Mouse (Mus musculus) liver, embryonic 12.5 days (tissue): ENCODE results near the gene Slit3. TPM values are rescaled to one million over a fixed set of nuclear protein-coding genes. Genes with fewer than 3 reads are reported as not detected.

Source experiments
- ATAC-seq: fragments of 200-750 bp; cut with Nextera tagmentation; 2 replicates; pipeline ENCODE4 v1.8.0; 2017; ENCODE audit warnings: moderate number of reproducible peaks, mild to moderate bottlenecking, moderate library complexity
- H3K27ac ChIP-seq: fragments of 300-500 bp; sonication (generic); 2 replicates; pipeline ENCODE4 v1.5.1; 2016; ENCODE audit warnings: mild to moderate bottlenecking
- H3K27me3 ChIP-seq: fragments of 300-500 bp; sonication (generic); replicated peaks from 2 replicates; pipeline ENCODE4 v1.6.1; 2016; ENCODE audit warnings: mild to moderate bottlenecking, moderate library complexity
- H3K36me3 ChIP-seq: fragments of 300-500 bp; sonication (generic); 2 replicates; pipeline ENCODE4 v1.6.1; 2016; ENCODE audit warnings: mild to moderate bottlenecking, moderate library complexity
- H3K4me1 ChIP-seq: fragments of 300-500 bp; sonication (generic); 2 replicates; pipeline ENCODE4 v1.6.1; 2016
- H3K4me2 ChIP-seq: fragments of 300-500 bp; sonication (generic); 2 replicates; pipeline ENCODE4 v1.6.1; 2016; ENCODE audit warnings: mild to moderate bottlenecking, moderate library complexity
- H3K4me3 ChIP-seq: fragments of 300-500 bp; sonication (generic); 2 replicates; pipeline ENCODE4 v1.5.1; 2016; ENCODE audit warnings: mild to moderate bottlenecking, moderate library complexity
- H3K9ac ChIP-seq: fragments of 300-500 bp; sonication (generic); 2 replicates; pipeline ENCODE4 v1.6.1; 2016; ENCODE audit warnings: mild to moderate bottlenecking, moderate library complexity
- H3K9me3 ChIP-seq: fragments of 300-500 bp; sonication (generic); replicated peaks from 2 replicates; pipeline ENCODE4 v1.6.1; 2016; ENCODE audit warnings: mild to moderate bottlenecking, moderate library complexity
- WGBS: fragments of 180-500 bp; shearing (Covaris S2); methylation state at CpG from one replicate; pipeline ENCODE4 v1.1.7; 2016; ENCODE audit not compliant: insufficient replicate concordance; 5-methylcytosine and 5-hydroxymethylcytosine counted together
- polyA plus RNA-seq: library from polyadenylated mRNA; unstranded; fragments of >200 nt; fragmentation: Nextera tagmentation; extraction: Ambion mirVana; gene quantifications from 2 replicates; pipeline ENCODE4 v1.2.1, GENCODE M21; 2016

Slit3 gene
- polyA plus RNA-seq, 1 experiment from 2014 or later, result 1.6 TPM

DNA sequence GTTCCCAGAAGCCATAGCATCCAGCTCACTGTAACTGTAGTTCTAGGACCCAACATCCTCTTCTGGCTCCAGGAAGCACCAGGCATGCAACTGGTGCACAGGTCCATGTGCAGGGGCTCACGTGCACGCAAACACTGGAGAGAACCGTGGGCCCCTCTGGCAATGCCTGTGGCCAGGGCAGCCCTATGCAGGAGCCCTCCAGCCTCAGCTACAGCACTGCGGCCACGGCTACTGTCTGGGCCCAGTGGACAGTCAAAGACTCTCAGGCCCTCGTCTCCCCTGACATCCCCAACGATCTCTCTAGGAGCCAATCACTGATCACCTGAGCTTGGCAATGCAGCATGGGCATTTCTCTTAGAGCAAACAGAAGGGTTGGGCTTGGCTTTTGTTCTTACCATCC lies 572.6 kb downstream of the Slit3 start:
- H3K9ac ChIP-seq, result no peak overlapping the region
- no peak overlapping the region for H3K27ac ChIP-seq
- no peaks in the 10 kb centered on the region for H3K36me3 ChIP-seq
- H3K27me3 ChIP-seq, result no peaks in the 10 kb centered on the region
- H3K9me3 ChIP-seq, result no peaks in the 10 kb centered on the region
- 73% methylated on average over 7 of the region's 7 CpGs for WGBS
- no peak overlapping the region for H3K4me3 ChIP-seq
- no peaks in the 10 kb centered on the region for H3K4me1 ChIP-seq
- no peak overlapping the region for H3K4me2 ChIP-seq
- ATAC-seq, result no peak

DNA sequence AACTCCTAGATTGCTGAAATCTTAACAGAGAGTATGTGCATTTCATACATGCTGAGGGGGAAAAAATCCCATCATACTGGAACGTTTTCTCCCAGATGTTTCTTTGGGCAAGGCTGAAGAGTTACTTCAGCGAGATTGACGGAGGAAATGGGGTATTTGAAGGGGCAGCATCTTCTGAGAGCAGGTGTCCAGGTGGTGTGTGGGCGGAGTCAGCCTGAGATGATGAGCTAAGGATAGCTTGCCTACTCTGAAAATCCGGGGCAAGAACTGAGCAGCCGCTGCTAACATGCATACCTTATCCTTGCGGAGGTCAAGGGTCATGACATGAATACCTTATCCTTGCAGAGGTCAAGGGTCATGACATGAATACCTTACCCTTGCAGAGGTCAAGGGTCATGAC lies 576.5 kb downstream of the Slit3 start:
- 68% methylated on average over 7 of the region's 7 CpGs for WGBS
- no peak for ATAC-seq
- H3K4me3 ChIP-seq, result no peak overlapping the region

DNA sequence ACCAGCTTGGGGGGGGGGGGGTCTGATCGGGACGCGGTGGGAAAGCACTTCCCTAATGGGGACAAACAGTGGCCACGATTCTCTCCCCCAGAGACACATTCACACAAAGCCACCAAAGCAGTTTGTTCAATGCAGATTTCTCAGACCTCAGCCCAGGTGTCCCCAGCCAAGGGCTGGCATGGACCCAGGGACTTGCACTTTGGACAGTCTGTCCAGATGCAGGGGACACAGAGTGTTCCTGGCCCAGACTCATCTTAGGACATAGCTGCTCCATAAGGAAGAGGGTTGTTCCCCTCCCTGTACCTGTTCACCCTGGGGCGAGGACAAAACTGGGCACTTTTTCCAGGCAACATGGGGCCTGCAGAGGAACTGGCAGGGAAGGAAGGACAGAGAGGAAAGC lies 577.9 kb downstream of the Slit3 start:
- no peak for ATAC-seq
- Histone ChIP-seq H3K4me3 (no peak overlapping the region), H3K4me1 (no peaks in the 10 kb centered on the region), H3K27ac (no peak overlapping the region), H3K27me3 (no peaks in the 10 kb centered on the region), H3K36me3 (no peaks in the 10 kb centered on the region), H3K4me2 (no peak overlapping the region), H3K9ac (no peak overlapping the region), H3K9me3 (peaks cover 5% of the 10 kb centered on the region; the same call in 1 of the 2 replicates)
- 63% methylated on average over 5 of the region's 5 CpGs for WGBS

More for the DNA sequence above, 576.5 kb downstream of the Slit3 start:
- no peaks in the 10 kb centered on the region for H3K27me3 ChIP-seq
- H3K36me3 ChIP-seq, result no peaks in the 10 kb centered on the region
- H3K4me2 ChIP-seq, result no peak overlapping the region
- H3K9ac ChIP-seq, result no peak overlapping the region
- no peaks in the 10 kb centered on the region for H3K4me1 ChIP-seq
- H3K9me3 ChIP-seq, result no peaks in the 10 kb centered on the region
- H3K27ac ChIP-seq, result no peak overlapping the region

DNA sequence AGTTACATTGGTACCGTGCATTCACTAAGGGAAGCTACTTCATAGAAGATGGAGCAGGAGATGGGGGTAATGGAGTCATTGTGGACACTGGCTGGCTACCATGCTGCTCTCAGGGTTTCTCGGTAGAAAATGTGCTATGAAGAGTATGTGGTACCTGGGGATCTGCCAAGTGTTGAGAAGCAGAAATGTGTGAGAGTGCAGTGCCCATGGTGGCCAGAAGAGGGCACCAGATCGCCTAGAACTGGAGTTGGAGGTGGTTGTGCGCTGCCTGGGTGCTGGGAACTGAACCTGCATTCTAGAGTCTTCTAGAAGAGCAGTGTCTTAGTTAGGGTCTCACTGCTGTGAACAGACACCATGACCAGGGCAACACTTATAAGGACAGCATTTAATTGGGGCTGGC lies 582.4 kb downstream of the Slit3 start:
- no peak for ATAC-seq
- no peak overlapping the region for H3K9ac ChIP-seq
- no peak overlapping the region for H3K4me3 ChIP-seq
- H3K27ac ChIP-seq, result no peak overlapping the region
- H3K4me1 ChIP-seq, result no peaks in the 10 kb centered on the region
- no peaks in the 10 kb centered on the region for H3K27me3 ChIP-seq
- WGBS, result 54% methylated on average over 4 of the region's 4 CpGs
- peaks cover 7% of the 10 kb centered on the region; the same call in 1 of the 2 replicates for H3K9me3 ChIP-seq
- H3K36me3 ChIP-seq, result no peaks in the 10 kb centered on the region
- H3K4me2 ChIP-seq, result no peak overlapping the region

DNA sequence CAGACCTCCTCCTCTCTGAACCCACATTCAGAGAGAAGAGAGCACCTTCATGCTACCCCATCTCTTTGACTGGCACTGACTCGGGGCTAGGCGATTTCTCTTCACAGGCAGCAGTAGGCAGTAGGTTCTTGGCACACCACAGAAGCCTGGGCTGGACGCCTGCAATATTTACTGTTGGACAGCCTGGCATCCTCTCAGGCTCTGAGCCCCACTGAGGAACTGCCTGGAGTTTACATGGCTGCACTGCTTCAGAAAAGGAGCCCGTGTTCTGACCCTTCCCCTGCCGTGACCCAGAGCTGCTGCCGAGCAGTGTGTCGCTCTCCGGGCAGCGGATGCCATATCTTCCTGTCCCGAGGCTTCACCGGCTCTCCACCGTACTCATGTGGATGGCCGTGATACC lies 583.4 kb downstream of the Slit3 start:
- 77% methylated on average over 13 of the region's 13 CpGs for WGBS

DNA sequence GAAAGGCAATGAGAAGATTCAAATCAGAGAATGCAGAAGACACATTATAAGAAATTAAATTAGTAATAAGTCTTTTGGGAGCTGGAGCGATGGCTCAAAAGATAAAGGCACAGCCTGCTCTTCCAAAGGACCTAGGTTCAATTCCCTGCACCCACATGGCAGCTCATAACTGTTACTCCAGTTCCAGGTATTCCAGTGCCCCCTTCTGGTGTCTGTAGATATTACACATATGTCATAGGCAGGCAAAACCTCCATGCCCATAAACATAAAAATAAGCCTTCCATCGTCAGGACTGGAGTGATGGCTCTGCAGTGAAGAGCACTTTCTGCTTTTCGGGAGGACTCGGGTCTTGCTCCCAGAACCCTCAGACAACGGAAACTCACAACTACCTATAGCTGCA lies 583.9 kb downstream of the Slit3 start:
- no peak overlapping the region for H3K27ac ChIP-seq
- no peaks in the 10 kb centered on the region for H3K36me3 ChIP-seq
- no peaks in the 10 kb centered on the region for H3K4me1 ChIP-seq
- no peaks in the 10 kb centered on the region for H3K27me3 ChIP-seq
- WGBS, result 77% methylated on average over 5 of the region's 5 CpGs
- H3K4me2 ChIP-seq, result no peak overlapping the region
- ATAC-seq, result no peak
- H3K9me3 ChIP-seq, result peaks cover 7% of the 10 kb centered on the region; the same call in 1 of the 2 replicates
- H3K9ac ChIP-seq, result no peak overlapping the region
- H3K4me3 ChIP-seq, result no peak overlapping the region

More for the DNA sequence above, 583.4 kb downstream of the Slit3 start:
- Histone ChIP-seq H3K4me1 (no peaks in the 10 kb centered on the region), H3K36me3 (no peaks in the 10 kb centered on the region), H3K9me3 (peaks cover 7% of the 10 kb centered on the region; the same call in 1 of the 2 replicates), H3K27me3 (no peaks in the 10 kb centered on the region), H3K4me2 (no peak overlapping the region), H3K27ac (no peak overlapping the region), H3K4me3 (no peak overlapping the region), H3K9ac (no peak overlapping the region)
- ATAC-seq, result no peak

DNA sequence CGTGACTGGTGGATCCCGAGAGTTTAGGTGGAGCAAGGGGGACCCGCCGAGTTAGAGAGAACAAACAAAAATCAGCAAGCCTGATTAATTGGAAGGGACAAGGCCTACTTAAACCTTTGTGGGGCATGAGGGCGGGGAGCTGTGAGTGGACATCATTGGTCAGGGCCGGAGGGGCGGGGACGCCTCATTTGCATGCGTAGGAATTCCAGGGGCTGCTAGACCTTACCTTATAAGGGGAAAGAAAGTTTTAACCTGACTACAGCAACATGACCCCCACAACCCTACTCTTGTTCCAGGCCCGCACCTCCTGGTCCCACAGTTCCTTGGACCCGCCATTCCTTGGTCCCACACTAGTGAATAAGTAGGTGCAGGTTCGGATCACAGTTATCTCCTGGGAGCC lies 586.4 kb downstream of the Slit3 start:
- 78% methylated on average over 12 of the region's 12 CpGs for WGBS
- Histone ChIP-seq H3K27ac (no peak overlapping the region), H3K4me3 (no peak overlapping the region), H3K9ac (no peak overlapping the region), H3K27me3 (no peaks in the 10 kb centered on the region), H3K36me3 (no peaks in the 10 kb centered on the region), H3K4me1 (no peaks in the 10 kb centered on the region), H3K9me3 (peaks cover 7% of the 10 kb centered on the region; the same call in 1 of the 2 replicates), H3K4me2 (no peak overlapping the region)
- ATAC-seq, result no peak

DNA sequence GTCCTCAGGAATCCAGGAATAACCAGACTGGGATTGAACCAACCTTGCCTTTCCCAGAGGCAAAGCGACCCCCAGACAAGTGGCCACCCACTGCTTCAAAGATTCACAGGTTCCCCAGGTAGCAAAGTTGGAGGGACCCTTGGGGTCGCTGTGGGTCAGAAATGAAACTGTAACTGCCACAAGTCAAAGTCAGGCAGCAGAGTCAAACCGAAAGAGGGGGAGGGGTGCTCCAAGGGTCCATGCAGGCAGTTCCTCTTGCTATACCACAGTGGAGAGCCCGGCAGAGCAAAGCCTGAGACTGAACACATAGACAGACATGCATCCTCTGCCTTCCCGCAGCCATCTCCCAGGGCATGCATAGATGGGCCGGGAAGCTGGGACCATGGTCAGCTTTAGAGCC lies 590.3 kb downstream of the Slit3 start:
- no peaks in the 10 kb centered on the region for H3K36me3 ChIP-seq
- no peak overlapping the region for H3K9ac ChIP-seq
- no peak for ATAC-seq
- H3K9me3 ChIP-seq, result no peaks in the 10 kb centered on the region
- no peak overlapping the region for H3K4me3 ChIP-seq
- WGBS, result 56% methylated on average over 6 of the region's 6 CpGs
- H3K4me2 ChIP-seq, result no peak overlapping the region
- no peaks in the 10 kb centered on the region for H3K4me1 ChIP-seq
- H3K27ac ChIP-seq, result no peak overlapping the region
- no peaks in the 10 kb centered on the region for H3K27me3 ChIP-seq

DNA sequence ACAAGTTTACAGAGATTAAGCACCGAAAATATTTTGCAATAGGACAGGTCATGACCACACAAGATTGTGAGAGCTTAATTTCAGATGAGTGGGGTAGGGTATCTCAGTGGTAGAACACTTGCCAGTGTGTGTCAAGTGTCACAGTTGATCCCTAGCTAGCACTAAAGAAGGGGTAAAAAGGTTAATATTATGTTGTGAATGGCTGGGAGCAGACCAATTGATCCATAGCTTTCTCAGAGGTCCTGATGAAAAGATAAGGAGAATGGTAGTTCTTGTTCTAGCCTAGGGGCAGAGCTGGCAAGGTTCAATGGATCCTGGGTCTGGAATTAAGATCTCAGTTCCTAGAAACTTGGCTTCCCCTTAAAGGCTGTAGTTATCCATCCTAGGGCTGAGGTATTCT lies 597.9 kb downstream of the Slit3 start:
- 55% methylated on average over 1 of the region's 1 CpGs for WGBS
- Histone ChIP-seq H3K27ac (no peak overlapping the region), H3K4me1 (no peaks in the 10 kb centered on the region), H3K36me3 (no peaks in the 10 kb centered on the region), H3K9ac (no peak overlapping the region), H3K4me2 (no peak overlapping the region), H3K9me3 (no peaks in the 10 kb centered on the region), H3K27me3 (no peaks in the 10 kb centered on the region), H3K4me3 (no peak overlapping the region)
- no peak for ATAC-seq

DNA sequence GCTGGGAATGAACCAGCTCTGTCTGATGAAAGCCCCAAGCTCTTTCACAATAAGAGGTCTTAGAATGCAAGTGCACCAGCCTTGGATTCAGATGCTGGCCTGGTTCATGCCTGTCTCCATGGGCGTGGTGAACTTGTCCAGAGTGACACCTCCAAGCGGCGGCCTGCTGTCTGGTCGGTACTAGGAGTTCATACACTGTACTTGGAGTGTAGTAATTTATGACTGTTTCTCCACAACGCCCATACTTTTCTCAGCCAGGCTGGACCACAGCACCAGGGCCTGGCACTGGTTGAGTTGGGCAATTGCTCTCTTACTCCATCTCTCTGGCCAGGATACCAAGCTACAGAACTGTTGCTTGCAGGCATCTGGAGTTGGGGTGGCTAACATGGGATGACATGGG lies 602.9 kb downstream of the Slit3 start:
- no peak overlapping the region for H3K9ac ChIP-seq
- H3K4me2 ChIP-seq, result no peak overlapping the region
- H3K4me3 ChIP-seq, result no peak overlapping the region
- ATAC-seq, result no peak
- H3K27ac ChIP-seq, result no peak overlapping the region
- no peaks in the 10 kb centered on the region for H3K9me3 ChIP-seq
- 66% methylated on average over 5 of the region's 5 CpGs for WGBS
- no peaks in the 10 kb centered on the region for H3K36me3 ChIP-seq
- no peaks in the 10 kb centered on the region for H3K4me1 ChIP-seq
- H3K27me3 ChIP-seq, result no peaks in the 10 kb centered on the region

DNA sequence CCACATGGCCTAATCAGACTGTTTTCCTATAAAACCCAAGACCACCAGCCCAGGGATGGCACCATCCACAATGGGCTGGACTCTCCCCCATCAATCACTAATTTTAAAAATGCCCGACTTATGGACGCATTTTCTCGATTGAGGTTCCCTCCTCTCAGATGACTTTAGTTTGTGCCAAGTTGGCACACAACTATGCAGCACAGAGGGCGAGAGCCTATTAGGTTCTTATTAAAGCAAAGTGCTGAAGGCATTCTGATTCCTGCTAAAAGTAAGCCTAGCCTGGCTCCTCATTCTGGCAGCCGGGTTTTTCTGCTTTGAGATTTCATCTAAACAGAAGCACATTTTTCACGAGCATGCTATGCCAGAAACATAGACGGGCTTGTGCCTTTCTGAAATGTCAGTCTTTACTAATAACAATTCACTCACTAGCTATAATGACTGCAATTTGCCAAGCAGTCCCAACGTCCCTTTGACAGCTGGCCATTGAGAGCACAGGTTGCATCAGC lies 605.4 kb downstream of the Slit3 start:
- no peak overlapping the region for H3K9ac ChIP-seq
- no peak overlapping the region for H3K27ac ChIP-seq
- no peak overlapping the region for H3K4me2 ChIP-seq
- H3K4me1 ChIP-seq, result no peaks in the 10 kb centered on the region
- H3K9me3 ChIP-seq, result no peaks in the 10 kb centered on the region
- H3K36me3 ChIP-seq, result no peaks in the 10 kb centered on the region
- WGBS, result 62% methylated on average over 8 of the region's 8 CpGs
- no peak for ATAC-seq
- H3K4me3 ChIP-seq, result no peak overlapping the region
- no peaks in the 10 kb centered on the region for H3K27me3 ChIP-seq

DNA sequence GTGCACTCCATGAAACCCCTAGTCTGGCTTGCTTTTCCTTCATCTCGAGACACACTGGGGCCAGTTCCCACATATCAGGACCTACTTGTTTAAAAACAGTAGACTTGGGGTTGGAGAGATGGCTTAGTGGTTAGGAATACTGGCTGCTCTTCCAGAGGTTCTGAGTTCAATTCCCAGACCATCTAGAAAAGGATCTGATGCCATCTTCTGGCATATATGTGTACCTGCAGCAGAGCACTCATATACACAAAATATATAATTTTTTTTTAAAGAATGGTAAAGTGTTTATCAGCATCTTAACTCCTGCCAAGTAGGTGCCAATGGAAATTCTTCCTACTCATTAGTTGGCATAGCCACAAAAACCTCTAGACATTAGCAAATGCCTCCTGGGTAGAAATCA lies 607.2 kb downstream of the Slit3 start:
- Histone ChIP-seq H3K4me2 (no peak overlapping the region), H3K4me3 (no peak overlapping the region), H3K9me3 (no peaks in the 10 kb centered on the region), H3K36me3 (no peaks in the 10 kb centered on the region), H3K27ac (no peak overlapping the region), H3K9ac (no peak overlapping the region), H3K4me1 (no peaks in the 10 kb centered on the region), H3K27me3 (no peaks in the 10 kb centered on the region)
- WGBS, result 57% methylated on average over 1 of the region's 1 CpGs
- ATAC-seq, result no peak

DNA sequence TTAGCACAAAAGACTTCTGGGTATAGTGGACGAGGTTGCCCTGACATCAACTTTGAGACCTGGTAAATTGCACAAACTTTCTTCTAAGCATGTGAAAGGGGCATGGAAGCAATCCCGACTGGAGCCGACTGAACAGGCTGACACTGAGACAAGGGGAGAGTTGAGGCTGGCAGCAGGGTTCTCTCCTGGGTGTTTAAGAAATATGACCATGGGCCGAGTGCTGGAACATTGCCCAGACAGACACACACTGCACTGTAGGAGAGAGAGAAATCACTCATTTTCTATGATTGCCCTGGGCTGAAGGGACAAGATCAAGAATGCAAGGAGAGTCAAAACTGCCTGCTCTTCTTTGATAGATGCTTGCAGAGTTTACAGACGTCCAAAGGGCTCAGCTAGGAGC lies 608.2 kb downstream of the Slit3 start:
- H3K36me3 ChIP-seq, result no peaks in the 10 kb centered on the region
- no peaks in the 10 kb centered on the region for H3K9me3 ChIP-seq
- H3K27ac ChIP-seq, result no peak overlapping the region
- no peak overlapping the region for H3K9ac ChIP-seq
- H3K4me1 ChIP-seq, result no peaks in the 10 kb centered on the region
- 46% methylated on average over 5 of the region's 5 CpGs for WGBS
- H3K4me3 ChIP-seq, result no peak overlapping the region
- no peak overlapping the region for H3K4me2 ChIP-seq
- H3K27me3 ChIP-seq, result no peaks in the 10 kb centered on the region
- no peak for ATAC-seq
